11 mouse cellular contexts compared by ENCODE assay signal in the genomic region with DNA sequence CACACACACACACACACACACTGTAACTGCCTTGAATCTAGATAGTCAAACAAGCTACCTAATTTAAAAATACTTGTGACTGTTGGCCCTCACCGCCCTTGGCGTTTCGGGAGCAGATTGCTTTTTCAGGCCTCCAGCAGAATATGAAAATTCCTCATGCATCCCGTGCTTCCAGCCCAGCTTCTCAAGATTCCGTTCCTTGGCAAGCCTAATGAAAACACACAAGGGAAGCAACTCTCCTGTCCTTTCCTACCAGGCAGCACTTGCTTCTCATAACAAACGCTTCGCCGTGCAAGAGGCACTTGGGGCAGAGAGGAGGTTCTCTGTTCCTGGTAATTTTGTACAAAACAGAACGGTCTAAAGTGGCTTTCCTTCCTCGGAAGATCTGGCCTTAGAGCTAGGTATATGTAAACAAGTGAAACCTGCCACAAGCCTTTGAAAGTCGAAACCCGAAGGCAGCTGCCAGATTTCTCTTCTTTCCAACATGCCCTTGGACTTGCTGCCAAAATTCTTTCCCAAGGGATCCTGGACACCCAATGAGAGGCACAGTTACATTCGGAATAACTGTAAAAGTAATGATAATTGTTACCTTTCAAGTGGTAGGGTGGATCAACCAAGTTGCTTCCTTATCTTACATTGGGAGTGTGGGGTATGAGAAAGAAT.
DNase-seq lines count a peak whose midpoint lies in the region; ATAC-seq and TF ChIP-seq lines count a peak whose summit lies in the region.
"Had no signal": no experiment of that assay in that cellular context is flagged by ENCODE, and none has a peak within 500 bp of the region (broad histone marks: within the 10 kb centered on the region; RNA-seq: fewer than 3 reads in every experiment).

No protein-coding gene starts in this region.

- peak overlapping the region; percentile 59 for H3K27ac ChIP-seq in lung, postnatal 0 days (ENCODE audit: low read length)
- H3K27ac ChIP-seq: midbrain, embryonic 12.5 days had no signal

- H3K4me1 ChIP-seq in lung, postnatal 0 days (ENCODE audit: insufficient read depth, low read depth, low read length): peaks cover 4% of the 10 kb centered on the region; the same call in 1 of the 2 replicates
- H3K4me1 ChIP-seq: midbrain, embryonic 12.5 days had no signal

- H3K27me3 ChIP-seq in lung, postnatal 0 days (replicated peaks; ENCODE audit: insufficient read depth, low read length): no peaks in the 10 kb centered on the region
- H3K27me3 ChIP-seq: midbrain, embryonic 12.5 days had no signal

- no peak for TF ChIP-seq CTCF in lung, postnatal 0 days (IDR thresholded peaks at IDR 0.05)

- intact Hi-C loops in heart, postnatal 25 days (cut with DNase I): loop anchor here (2.0 kb wide), 1 partner anchor 23 kb away; no protein-coding TSS in a partner anchor

- H3K4me2 ChIP-seq in lung, postnatal 0 days (replicated peaks; ENCODE audit: low read depth, low read length): 0 out of 2 replicates have a peak overlapping the region, but pooled peaks have one; percentile 27
- H3K4me2 ChIP-seq: midbrain, embryonic 12.5 days had no signal

- WGBS in lung, postnatal 0 days: 18% methylated on average over 13 of the region's 13 CpGs

- no peak overlapping the region for H3K9ac ChIP-seq in lung, postnatal 0 days (replicated peaks; ENCODE audit: low read depth)
- H3K9ac ChIP-seq: midbrain, embryonic 12.5 days had no signal

- peak; percentile 77 to 80 for DNase-seq in heart, adult 18-20 months
- DNase-seq in heart, postnatal 25 days (ENCODE audit: low spot score): no peak
- DNase-seq in adrenal gland, adult 2 months: peak; percentile 73
- peak; percentile 37 for DNase-seq in gastrocnemius, postnatal 10 days
- peak; percentile 44 for DNase-seq in lung, postnatal 0 days (ENCODE audit: low spot score)
- no peak for DNase-seq in frontal cortex, postnatal 36 days (ENCODE audit: low spot score in 2 of 2)
- DNase-seq in spleen, postnatal 14 days (ENCODE audit: low spot score in 2 of 2): no peak
- DNase-seq: layer of hippocampus, postnatal 36 days; right cerebral cortex, postnatal 14 days had no signal

- no peaks in the 10 kb centered on the region for H3K9me3 ChIP-seq in lung, postnatal 0 days (ENCODE audit: low read length)

- peak; percentile 14; the same call in 1 of the 2 replicates for ATAC-seq in lung, postnatal 0 days
- no peak for ATAC-seq in megakaryocyte-erythroid progenitor cell, adult 5-6 weeks (replicated peaks; ENCODE audit: low FRiP score, low TSS enrichment, poor library complexity, severe bottlenecking)

- no peak overlapping the region for H3K4me3 ChIP-seq in lung, postnatal 0 days (ENCODE audit: low read depth, low read length)
- H3K4me3 ChIP-seq: midbrain, embryonic 12.5 days had no signal

- TF ChIP-seq EP300 in lung, postnatal 0 days (IDR thresholded peaks at IDR 0.05): no peak

- no peaks in the 10 kb centered on the region; the same call in 1 of the 2 replicates for H3K36me3 ChIP-seq in lung, postnatal 0 days (ENCODE audit: insufficient read depth, low read length)
- H3K36me3 ChIP-seq: midbrain, embryonic 12.5 days had no signal

Comparison
In these comparisons a context has a peak if more than half of its experiments do, and no peak if none do; other contexts are left out.
1. DNase-seq: peak in heart, adult 18-20 months (2 of 2), adrenal gland, adult 2 months (single experiment), gastrocnemius, postnatal 10 days (single experiment) and lung, postnatal 0 days (single experiment); none in heart, postnatal 25 days (single experiment), frontal cortex, postnatal 36 days (0 of 2) and spleen, postnatal 14 days (0 of 2).